Mouse (Mus musculus) bone marrow, adult 2 months (tissue): ENCODE measurements around the gene Slc26a8.

Experiments
- CTCF ChIP-seq: fragments of 200-500 bp; IDR thresholded peaks from 2 replicates; pipeline ENCODE4 v1.5.1; 2011; ENCODE audit warnings: low read length, control low read depth; ENCODE audit not compliant: control insufficient read depth, insufficient read depth
- POLR2A ChIP-seq: fragments of 200-500 bp; IDR thresholded peaks from 2 replicates; pipeline ENCODE4 v1.6.1; 2011; ENCODE audit warnings: low read depth, mild to moderate bottlenecking, control low read depth, low read length, borderline replicate concordance; ENCODE audit not compliant: control insufficient read depth

- TF ChIP-seq CTCF: no peak
- no peak for TF ChIP-seq POLR2A
Observed at GRCm38 (mm10) chr17:28646221-28646620, 43.8 kb downstream of the Slc26a8 start.
